Mouse (Mus musculus): ENCODE data around the gene Exosc9. TPM values are rescaled to one million over a fixed set of nuclear protein-coding genes. Genes with fewer than 3 reads are reported as not detected.

The Exosc9 gene
- polyA plus RNA-seq (2015; fragmentation: Illumina TruSeq; extraction: RNeasy Lipid Tissue Mini Kit (QIAGEN cat#74804); ENCODE audit: insufficient read depth, low read depth, low replicate concordance), result 7.9 TPM

DNA sequence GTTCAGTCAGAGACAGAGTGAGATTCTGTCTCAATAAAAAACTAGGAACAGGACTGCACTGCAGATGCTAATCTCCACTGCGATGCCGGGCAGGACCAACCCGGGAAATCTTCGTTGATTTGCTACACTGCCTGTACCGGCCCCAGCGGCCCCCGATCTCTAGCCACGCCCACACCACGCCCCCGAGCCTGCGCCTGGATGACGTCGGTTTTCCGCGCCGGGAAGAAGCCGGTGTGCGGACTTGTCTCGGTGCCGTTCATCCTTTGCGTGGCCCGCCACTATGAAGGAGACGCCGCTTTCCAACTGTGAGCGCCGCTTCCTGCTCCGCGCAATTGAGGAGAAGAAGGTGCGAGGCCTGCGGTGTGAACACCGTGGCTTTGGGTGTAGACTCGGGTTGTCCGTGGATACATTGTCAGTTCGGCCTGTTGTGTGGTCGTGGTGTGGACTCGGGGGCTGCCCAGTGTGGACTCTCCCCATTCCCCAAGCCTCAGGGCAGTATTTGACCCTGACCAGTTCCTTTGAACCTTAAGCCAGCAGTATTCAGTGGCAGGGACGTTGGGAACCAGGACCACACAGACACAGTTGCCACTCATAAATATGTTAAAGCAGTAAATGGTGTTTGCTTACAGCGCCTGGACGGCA, at the start of gene Exosc9:
Gene Exosc9, plus strand, starts transcription at position 201 of the 642 bp plus-strand sequence.

DNA sequence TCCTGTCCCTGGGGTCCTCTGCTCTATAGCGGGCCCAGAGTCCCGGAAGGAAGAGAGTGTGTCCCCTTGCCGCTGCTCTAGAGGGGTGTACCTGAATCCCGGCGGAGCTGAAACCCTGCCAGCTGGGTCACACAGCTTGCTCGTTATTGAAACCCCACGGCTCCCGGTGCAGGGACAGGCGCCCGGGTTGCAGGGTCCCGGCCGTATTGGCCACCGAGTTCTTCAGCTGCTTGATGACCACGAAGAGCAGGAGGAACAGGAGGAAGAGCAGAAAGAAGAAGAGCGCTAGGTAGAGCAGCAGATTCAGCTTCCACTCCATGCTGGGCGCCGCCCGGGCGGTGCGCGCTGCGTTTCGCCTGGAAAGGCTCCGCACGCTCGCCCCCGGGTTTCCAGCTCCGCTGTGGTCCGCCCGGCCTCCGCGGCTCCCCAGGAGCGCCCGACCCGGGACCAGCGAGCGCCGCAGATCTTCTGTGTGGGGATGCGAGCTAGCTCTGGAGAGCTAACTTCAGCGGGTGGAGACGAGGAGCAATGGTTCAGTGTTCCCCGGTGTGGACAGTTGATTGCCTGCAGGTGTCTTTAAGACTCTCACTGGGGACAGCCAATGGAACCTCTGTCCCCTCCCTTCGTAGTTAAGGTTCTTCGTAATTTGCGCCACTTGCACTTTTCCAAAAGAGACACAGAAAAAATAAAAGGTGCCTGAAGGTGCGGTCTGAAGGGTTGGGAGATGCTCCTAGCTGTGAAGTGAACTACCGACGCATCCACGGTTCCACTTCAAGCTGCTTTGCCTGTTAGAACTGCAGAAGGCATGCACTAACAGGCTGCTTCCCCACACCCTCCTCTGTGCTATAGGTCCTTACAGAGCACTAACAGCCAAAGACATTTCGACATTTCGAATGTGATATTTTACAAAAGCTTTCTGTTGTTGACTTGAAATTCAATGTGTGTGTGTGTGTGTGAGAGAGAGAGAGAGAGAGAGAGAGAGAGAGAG, 31.0 kb upstream of the Exosc9 start, which contains the start of gene Gm11549:
Gene Gm11549, minus strand, starts transcription at position 741 of the 988 bp plus-strand sequence.

GRCm38 (mm10) chr3:36571827-36572378, 19.5 kb downstream of the Exosc9 start, which contains the start of gene Ccna2:
Gene Ccna2, minus strand, starts transcription at chr3:36572150.

DNA sequence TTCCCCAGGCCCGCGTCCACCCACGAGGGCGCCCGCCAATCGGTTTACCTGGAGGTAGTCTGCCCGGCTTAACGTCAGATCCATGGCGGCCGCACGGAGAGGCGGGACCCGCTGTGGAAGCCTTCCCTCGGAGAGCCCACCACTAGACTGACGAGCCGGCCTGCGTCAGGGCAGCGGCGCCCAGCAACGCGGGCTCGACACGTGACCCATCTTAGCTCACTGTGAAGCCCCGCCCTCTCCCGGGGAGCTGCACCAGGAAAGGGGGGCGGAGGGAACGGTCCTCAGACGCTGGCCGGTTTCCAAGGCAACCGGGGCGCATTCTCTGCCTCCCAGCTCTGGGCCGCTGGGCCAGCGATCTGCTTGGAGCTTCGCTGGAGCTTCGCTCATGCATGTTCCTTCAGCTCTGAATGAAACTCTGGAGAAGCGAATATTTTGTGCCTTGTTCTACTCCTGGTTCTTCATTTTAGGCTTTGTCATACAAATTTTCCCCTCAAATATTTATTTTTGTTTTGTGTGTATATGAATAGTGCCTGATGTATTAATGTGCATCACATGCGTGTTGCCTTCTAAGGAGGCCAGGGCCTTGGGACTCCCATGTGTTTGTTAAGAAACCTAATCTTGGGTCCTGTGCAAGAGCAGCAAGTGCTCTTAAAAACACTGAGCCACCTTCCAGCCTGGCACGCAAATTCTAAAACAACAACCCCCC, 60.9 kb downstream of the Exosc9 start, which contains the start of gene Bbs7:
Gene Bbs7, minus strand, starts transcription at position 276 of the 706 bp plus-strand sequence.

Other genes starting within 250 kb of the Exosc9 start
- gene Anxa5, start 76.7 kb upstream of the Exosc9 start, polyA plus RNA-seq (2015; fragmentation: Illumina TruSeq; extraction: RNeasy Lipid Tissue Mini Kit (QIAGEN cat#74804); ENCODE audit: insufficient read depth, low read depth, low replicate concordance), result 138 TPM
- 1.3 TPM for gene 1810062G17Rik, start 76.7 kb upstream of the Exosc9 start, polyA plus RNA-seq (2015; fragmentation: Illumina TruSeq; extraction: RNeasy Lipid Tissue Mini Kit (QIAGEN cat#74804); ENCODE audit: insufficient read depth, low read depth, low replicate concordance)
- not detected for gene Gm11549, start 30.8 kb upstream of the Exosc9 start, polyA plus RNA-seq (2015; fragmentation: Illumina TruSeq; extraction: RNeasy Lipid Tissue Mini Kit (QIAGEN cat#74804); ENCODE audit: insufficient read depth, low read depth, low replicate concordance)
- 0.63 TPM for gene Ccna2, start 19.5 kb downstream of the Exosc9 start, polyA plus RNA-seq (2015; fragmentation: Illumina TruSeq; extraction: RNeasy Lipid Tissue Mini Kit (QIAGEN cat#74804); ENCODE audit: insufficient read depth, low read depth, low replicate concordance)
- 1.4 TPM for gene Bbs7, start 60.9 kb downstream of the Exosc9 start, polyA plus RNA-seq (2015; fragmentation: Illumina TruSeq; extraction: RNeasy Lipid Tissue Mini Kit (QIAGEN cat#74804); ENCODE audit: insufficient read depth, low read depth, low replicate concordance)
- 3.5 TPM for gene Trpc3, start 137.6 kb downstream of the Exosc9 start, polyA plus RNA-seq (2015; fragmentation: Illumina TruSeq; extraction: RNeasy Lipid Tissue Mini Kit (QIAGEN cat#74804); ENCODE audit: insufficient read depth, low read depth, low replicate concordance)